Mouse (Mus musculus) intestine, postnatal 0 days (tissue): Measurements from ENCODE around the gene Dusp6. TPM values are rescaled to one million over a fixed set of nuclear protein-coding genes. Genes with fewer than 3 reads are reported as not detected.

Experiments used
- ATAC-seq: fragments of 200-750 bp; cut with Nextera tagmentation; 2 replicates; pipeline ENCODE4 v1.8.0; 2017; ENCODE audit warnings: mild to moderate bottlenecking, moderate TSS enrichment, moderate library complexity
- H3K27ac ChIP-seq: fragments of 300-500 bp; sonication (generic); 2 replicates; pipeline ENCODE4 v1.5.1; 2014; ENCODE audit warnings: mild to moderate bottlenecking, low read depth, low read length, moderate library complexity
- H3K27me3 ChIP-seq: fragments of 300-500 bp; sonication (generic); replicated peaks from 2 replicates; pipeline ENCODE4 v1.6.1; 2014; ENCODE audit warnings: low read length, mixed read lengths; ENCODE audit not compliant: control insufficient read depth, insufficient read depth
- H3K36me3 ChIP-seq: fragments of 300-500 bp; sonication (generic); 2 replicates; pipeline ENCODE4 v1.6.1; 2014; ENCODE audit warnings: mild to moderate bottlenecking, moderate library complexity; ENCODE audit not compliant: control insufficient read depth, insufficient read depth
- H3K4me1 ChIP-seq: fragments of 300-500 bp; sonication (generic); replicated peaks from 2 replicates; pipeline ENCODE4 v1.6.1; 2014; ENCODE audit warnings: antibody characterized with exemption, low read length, mixed read lengths; ENCODE audit not compliant: control insufficient read depth, insufficient read depth
- H3K4me2 ChIP-seq: fragments of 300-500 bp; sonication (generic); replicated peaks from 2 replicates; pipeline ENCODE4 v1.6.1; 2014; ENCODE audit warnings: low read depth, mild to moderate bottlenecking, moderate library complexity
- H3K4me3 ChIP-seq: fragments of 300-500 bp; sonication (generic); 2 replicates; pipeline ENCODE4 v1.5.1; 2014; ENCODE audit warnings: low read depth, low read length
- H3K9ac ChIP-seq: fragments of 300-500 bp; sonication (generic); 2 replicates; pipeline ENCODE4 v1.6.1; 2014; ENCODE audit warnings: mild to moderate bottlenecking, low read depth, low read length
- H3K9me3 ChIP-seq: fragments of 300-500 bp; sonication (generic); 2 replicates; pipeline ENCODE4 v1.6.1; 2016; ENCODE audit warnings: mixed run types; ENCODE audit not compliant: control insufficient read depth
- CTCF ChIP-seq: sonication (generic); IDR thresholded peaks from 2 replicates; pipeline ENCODE4 v1.5.1; 2016; ENCODE audit warnings: low read depth, mild to moderate bottlenecking, control low read depth, antibody characterized with exemption, moderate library complexity
- WGBS: fragments of 180-500 bp; shearing (Covaris S2); extraction: QIAGEN DNeasy Blood & Tissue Kit; methylation state at CpG from one replicate; pipeline ENCODE4 v1.1.7; 2014; 5-methylcytosine and 5-hydroxymethylcytosine counted together
- polyA plus RNA-seq: library from polyadenylated mRNA; unstranded; fragments of >200 nt; fragmentation: Nextera tagmentation; extraction: Ambion mirVana; gene quantifications from 2 replicates; pipeline ENCODE4 v1.2.1, GENCODE M21; 2015

The Dusp6 gene
- polyA plus RNA-seq, 1 experiment from 2014 or later = 27.9 TPM

DNA sequence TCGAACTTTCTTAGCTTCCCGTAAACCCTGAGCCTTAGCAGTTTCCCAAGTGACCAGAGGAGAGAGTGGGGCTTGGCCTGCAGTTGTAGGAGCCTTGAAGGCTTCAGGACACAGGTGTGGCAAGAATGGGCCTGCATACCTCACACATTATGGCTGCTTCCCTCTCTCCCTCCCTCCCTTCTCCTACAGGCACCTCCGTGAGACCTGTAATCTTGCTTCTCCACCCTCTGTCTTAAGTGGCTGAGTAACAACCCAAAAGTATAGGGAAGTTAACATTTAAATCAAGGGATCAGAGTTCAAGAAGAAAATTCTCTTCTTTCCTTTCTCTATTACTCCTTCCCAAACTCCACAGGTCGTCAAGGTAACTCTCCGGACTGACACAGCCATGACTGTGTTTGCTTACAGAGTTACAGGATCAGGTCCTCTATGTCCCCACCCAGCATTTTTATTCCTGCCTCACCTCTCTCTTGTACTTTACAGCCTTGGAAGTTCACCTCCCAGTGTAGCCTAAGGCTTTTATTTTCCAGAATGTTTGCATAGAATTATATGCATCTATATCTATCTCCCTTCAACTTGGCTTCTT, 19.0 kb upstream of the Dusp6 start:
- peak overlapping the region; percentile 30; the same call in 1 of the 2 replicates for H3K27ac ChIP-seq
- H3K9me3 ChIP-seq = no peaks in the 10 kb centered on the region
- H3K27me3 ChIP-seq = no peaks in the 10 kb centered on the region
- peak; percentile 48; the same call in 1 of the 2 replicates for ATAC-seq
- no peak overlapping the region for H3K9ac ChIP-seq
- no peak overlapping the region for H3K4me3 ChIP-seq
- H3K4me2 ChIP-seq = no peak overlapping the region; the same call in 1 of the 2 replicates
- TF ChIP-seq CTCF = no peak
- WGBS = 28% methylated on average over 5 of the region's 5 CpGs
- no peaks in the 10 kb centered on the region for H3K36me3 ChIP-seq
- H3K4me1 ChIP-seq = 0 out of 2 replicates have a peak, but pooled peaks cover 3% of the 10 kb centered on the region

DNA sequence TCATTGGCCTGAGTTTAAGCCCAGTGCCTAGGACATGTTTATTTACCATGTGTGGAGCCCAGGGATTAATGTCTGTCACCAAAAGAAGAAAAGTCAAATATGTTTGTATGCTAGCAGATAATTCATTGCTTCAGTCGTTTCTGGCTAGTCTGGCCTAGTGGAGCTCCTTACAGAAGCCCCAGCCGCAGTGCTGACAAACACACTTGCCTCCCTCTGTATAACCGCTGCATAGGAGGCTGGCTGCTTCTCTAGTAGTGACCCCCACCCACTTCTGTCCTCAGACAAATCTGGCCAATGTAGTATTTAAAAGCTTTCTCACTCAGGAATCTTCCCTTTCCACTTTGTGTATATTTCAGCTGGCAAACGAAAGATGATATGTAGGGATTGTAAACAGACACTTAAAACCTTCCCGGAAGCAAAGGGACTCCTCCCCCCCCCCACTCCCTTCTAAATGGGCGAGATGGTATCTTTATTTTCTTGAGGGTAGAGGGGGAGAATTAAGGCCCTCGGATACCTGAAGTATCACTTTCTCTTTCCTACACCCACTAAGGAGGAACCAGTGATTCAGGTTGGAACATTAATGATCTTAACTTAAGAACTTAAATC, 18.3 kb upstream of the Dusp6 start:
- Histone ChIP-seq H3K4me3 (no peak overlapping the region), H3K36me3 (no peaks in the 10 kb centered on the region), H3K4me2 (no peak overlapping the region), H3K27ac (peak overlapping the region; percentile 4), H3K9ac (no peak overlapping the region), H3K4me1 (0 out of 2 replicates have a peak, but pooled peaks cover 3% of the 10 kb centered on the region), H3K9me3 (no peaks in the 10 kb centered on the region), H3K27me3 (no peaks in the 10 kb centered on the region)
- no peak for ATAC-seq
- whole genome bisulfite sequencing = 18% methylated on average over 7 of the region's 7 CpGs
- TF ChIP-seq CTCF = no peak

DNA sequence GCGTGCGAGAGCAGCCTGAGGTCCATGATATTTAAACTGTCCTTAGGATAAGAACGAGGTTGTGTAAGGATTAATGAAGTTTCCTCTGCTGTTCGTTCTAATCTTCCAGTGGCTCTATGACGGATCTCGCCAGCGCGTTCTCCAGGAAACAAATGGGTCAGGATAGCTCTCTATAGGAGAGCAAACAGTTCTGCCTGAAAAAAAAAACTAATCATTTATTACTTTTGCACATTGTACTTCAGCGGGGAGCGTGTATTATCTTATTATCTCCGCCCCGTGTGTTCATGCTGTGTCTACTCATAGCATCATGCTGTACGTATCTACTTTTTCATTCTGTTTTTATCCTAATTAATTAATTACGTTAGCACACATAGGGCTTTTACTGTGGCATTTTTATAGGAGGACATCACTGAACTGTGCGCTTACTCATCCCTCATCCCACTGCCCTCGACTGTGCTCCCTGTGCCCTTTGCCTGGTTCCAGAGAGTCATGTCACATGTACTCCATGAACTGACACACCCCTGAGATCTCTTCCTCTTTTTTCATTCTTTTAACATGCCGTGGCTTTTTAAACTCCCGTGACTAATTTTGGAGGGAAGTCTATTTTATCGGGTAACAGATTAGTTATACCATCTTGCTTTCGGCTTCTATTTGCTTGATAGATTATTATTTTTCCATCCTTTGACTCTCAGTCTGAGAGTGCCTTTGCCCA, 16.1 kb upstream of the Dusp6 start:
- Histone ChIP-seq H3K36me3 (no peaks in the 10 kb centered on the region), H3K9me3 (no peaks in the 10 kb centered on the region), H3K9ac (no peak overlapping the region), H3K4me1 (no peaks in the 10 kb centered on the region), H3K4me3 (no peak overlapping the region), H3K27me3 (no peaks in the 10 kb centered on the region), H3K4me2 (no peak overlapping the region; the same call in 1 of the 2 replicates), H3K27ac (peak overlapping the region; percentile 57)
- ATAC-seq = peak; percentile 82
- WGBS = 56% methylated on average over 20 of the region's 20 CpGs
- no peak for TF ChIP-seq CTCF

GRCm38 (mm10) chr10:99250874-99251281, 12.2 kb upstream of the Dusp6 start:
- 68% methylated on average over 11 of the region's 11 CpGs for WGBS
- Histone ChIP-seq H3K36me3 (no peaks in the 10 kb centered on the region), H3K27ac (no peak overlapping the region), H3K27me3 (no peaks in the 10 kb centered on the region), H3K9ac (no peak overlapping the region), H3K4me3 (no peak overlapping the region), H3K9me3 (no peaks in the 10 kb centered on the region), H3K4me2 (no peak overlapping the region), H3K4me1 (no peaks in the 10 kb centered on the region)
- no peak for ATAC-seq
- no peak for TF ChIP-seq CTCF

- peak; percentile 71 for ATAC-seq
These were observed 9.6 kb upstream of the Dusp6 start for GRCm38 (mm10) chr10:99253412-99253811.

DNA sequence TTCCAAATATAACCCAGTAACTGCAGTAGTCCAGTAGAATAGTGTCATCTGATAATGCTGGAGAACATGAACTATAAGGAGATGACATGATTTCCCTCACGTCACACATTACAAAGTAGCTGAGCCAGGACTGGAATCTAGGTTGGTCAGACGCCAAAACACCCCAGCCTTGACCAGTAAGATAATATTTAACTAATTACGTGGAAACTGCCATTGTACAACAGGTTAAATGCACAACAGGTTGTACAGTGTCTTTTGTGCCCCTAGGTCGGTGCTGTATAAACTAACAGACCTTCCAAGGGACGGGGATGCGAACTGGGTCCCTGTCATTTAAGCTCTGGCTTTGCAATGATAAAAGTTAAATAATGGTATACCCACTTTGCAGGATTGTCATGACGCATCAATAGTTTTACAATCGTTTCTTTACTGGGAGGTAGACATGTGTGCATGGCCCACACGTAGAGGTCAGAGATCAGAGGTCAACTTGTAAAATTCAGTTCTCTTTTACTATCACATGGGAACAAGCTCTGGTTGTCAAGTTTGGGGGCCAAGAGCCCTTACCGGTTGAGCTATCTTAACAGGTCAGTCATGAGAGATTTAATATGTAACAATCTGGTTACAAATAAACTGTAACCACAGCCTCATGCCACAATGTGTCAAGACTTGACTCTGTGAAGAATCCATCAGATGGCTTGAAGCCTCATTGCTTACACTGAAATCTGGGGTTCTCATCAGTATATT, 7.0 kb upstream of the Dusp6 start:
- 0 out of 2 replicates have a peak, but pooled peaks have one; percentile 32 for ATAC-seq
- Histone ChIP-seq H3K36me3 (no peaks in the 10 kb centered on the region), H3K9ac (no peak overlapping the region), H3K27me3 (no peaks in the 10 kb centered on the region), H3K27ac (peak overlapping the region; percentile 72), H3K4me2 (no peak overlapping the region), H3K4me3 (no peak overlapping the region), H3K9me3 (no peaks in the 10 kb centered on the region), H3K4me1 (no peaks in the 10 kb centered on the region; the same call in 1 of the 2 replicates)
- 51% methylated on average over 10 of the region's 10 CpGs for WGBS
- TF ChIP-seq CTCF = no peak

More at GRCm38 (mm10) chr10:99253412-99253811, 9.6 kb upstream of the Dusp6 start:
- Histone ChIP-seq H3K9ac (no peak overlapping the region), H3K4me3 (no peak overlapping the region), H3K9me3 (no peaks in the 10 kb centered on the region), H3K4me1 (no peaks in the 10 kb centered on the region), H3K36me3 (no peaks in the 10 kb centered on the region), H3K27me3 (no peaks in the 10 kb centered on the region), H3K27ac (peak overlapping the region; percentile 23; the same call in 1 of the 2 replicates), H3K4me2 (no peak overlapping the region)
- 63% methylated on average over 2 of the region's 2 CpGs for WGBS
- no peak for TF ChIP-seq CTCF
